Mouse (Mus musculus) right cerebral cortex, postnatal 36 days (tissue): ENCODE results near the gene Gsdmc3.
"Not testable (repeated sequence)": the region's sequence is repeated elsewhere in the genome, so short reads cannot be mapped to it uniquely, and the experiment has no call there.

Experiments
- DNase-seq, 2 experiments: peaks; one replicate each; pipeline ENCODE4 v3.0.0; 2022; ENCODE audit warnings: low spot score in 2 of 2, mixed read lengths in 1 of 2

Gsdmc3 gene

DNA sequence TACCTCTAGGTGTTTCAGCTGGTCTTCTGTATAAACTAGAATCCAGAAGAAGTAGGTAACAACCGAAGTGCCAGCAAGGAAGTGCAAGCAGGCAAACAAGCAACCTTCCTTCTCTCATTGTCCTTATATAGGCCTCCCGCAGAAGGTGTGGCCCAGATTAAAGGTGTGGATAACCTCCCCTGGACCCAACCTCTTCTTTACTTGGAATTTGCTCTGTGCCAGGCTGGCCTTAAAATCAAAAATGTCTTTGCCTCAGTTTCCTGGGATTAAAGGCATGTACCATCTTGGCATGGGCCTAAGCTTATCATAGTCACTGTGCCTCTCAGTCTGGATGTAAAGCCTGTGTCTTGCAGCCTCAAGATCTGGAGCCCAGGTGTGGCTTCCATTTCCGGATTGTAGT lies at the start of gene Gsdmc3:
Gsdmc3 (minus strand) TSS at position 101 of the 400 bp plus-strand sequence.
- DNase-seq, result not testable (repeated sequence)

GRCm38 (mm10) chr15:63926201-63926600 lies 47.8 kb upstream of the Gsdmc3 start:
- DNase-seq, result no peak

DNA sequence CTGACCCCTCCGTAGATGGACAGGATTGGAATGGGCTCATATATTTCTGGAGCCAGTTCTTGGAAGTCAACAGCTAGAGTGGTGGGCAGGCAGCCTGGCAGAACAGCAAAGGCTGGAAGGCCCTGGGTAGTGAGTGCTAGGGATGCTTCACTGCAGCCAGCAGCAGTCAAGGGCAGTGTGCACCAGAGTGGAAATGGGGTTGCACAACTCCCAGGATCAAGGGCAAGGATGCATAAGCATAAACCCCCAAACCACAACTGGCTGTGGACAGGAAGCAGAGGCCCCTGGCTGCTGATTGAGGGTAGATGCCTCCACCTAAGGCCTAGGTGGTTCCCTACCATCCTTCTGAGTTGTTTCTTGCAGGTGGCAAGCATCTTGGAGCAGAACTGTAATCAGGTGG lies 46.1 kb upstream of the Gsdmc3 start:
- DNase-seq, result no peak

GRCm38 (mm10) chr15:63921618-63922017 lies 43.3 kb upstream of the Gsdmc3 start:
- not testable (repeated sequence) for DNase-seq

DNA sequence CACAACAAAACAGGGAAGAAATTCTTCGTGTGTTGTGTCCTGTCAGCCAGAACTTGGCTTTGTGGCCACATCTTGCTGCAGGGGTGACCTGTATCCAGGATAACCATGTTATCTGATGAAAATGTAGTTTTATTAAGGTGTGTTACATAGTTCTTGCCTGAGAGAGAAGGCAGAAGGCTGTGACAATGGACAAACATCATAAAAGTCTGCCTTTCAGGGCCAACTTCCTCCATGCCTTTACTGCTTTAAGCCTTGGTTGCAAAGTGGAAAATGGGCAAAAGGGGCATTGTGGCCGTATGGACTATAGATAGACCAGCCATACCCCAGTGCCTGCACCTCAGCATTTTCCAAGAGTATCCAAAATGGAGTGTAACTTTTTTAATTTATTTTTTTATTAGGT lies 41.4 kb upstream of the Gsdmc3 start:
- not testable (repeated sequence) for DNase-seq

DNA sequence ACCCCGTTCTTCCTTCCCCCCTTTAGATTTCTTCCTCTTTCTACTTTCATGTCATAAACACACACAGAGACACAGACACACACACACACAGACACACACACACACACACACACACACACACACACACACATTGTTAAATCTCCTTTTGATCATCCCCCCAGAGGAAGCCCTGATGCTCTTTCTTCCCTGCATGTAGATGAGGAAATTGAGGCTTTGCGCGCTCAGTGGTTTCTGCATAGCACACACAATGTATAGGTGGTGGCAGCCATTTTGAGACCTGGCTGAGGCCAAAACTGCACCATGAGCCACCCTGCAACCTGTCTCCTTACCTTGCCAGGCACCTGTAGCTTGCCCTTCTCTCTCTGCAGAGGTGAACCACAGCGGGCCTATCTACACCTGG lies 38.2 kb upstream of the Gsdmc3 start:
- DNase-seq, result not testable (repeated sequence)

DNA sequence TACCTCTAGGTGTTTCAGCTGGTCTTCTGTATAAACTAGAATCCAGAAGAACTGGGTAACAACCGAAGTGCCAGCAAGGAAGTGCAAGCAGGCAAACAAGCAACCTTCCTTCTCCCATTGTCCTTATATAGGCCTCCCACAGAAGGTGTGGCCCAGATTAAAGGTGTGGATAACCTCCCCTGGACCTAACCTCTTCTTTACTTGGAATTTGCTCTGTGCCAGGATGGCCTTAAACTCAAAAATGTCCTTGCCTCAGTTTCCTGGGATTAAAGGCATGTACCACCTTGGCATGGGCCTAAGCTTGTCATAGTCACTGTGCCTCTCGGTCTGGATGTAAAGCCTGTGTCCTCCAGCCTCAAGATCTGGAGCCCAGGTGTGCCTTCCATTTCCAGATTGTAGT lies 33.8 kb upstream of the Gsdmc3 start, which contains the start of gene Gsdmc4:
Gsdmc4 (minus strand) TSS at position 101 of the 400 bp plus-strand sequence.
- not testable (repeated sequence) for DNase-seq

DNA sequence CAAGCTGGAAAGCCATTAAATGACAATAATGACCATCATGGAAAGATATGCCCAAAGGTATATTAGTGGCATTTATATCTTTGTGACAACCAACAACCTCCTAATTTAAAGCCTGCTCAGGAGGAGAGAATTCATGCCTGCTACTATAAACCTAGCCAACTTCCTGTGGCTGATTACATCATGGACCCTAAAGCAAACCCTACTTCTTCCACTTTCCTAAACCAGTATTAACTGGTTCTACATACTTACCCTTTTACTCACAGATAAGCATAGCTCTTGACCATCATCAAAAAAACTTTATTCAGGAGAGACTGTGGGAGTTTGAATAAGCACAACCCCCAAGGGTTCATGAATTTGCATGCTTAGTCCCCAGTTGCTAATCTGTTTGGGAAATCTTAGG lies 31.5 kb upstream of the Gsdmc3 start:
- DNase-seq, result not testable (repeated sequence)

GRCm38 (mm10) chr15:63895560-63896353 lies 17.4 kb upstream of the Gsdmc3 start:
- DNase-seq, result not testable (repeated sequence)

- DNase-seq, result not testable (repeated sequence)
These were observed 10.1 kb upstream of the Gsdmc3 start for GRCm38 (mm10) chr15:63888440-63888839.

GRCm38 (mm10) chr15:63887949-63888348 lies 9.6 kb upstream of the Gsdmc3 start:
- DNase-seq, result not testable (repeated sequence)

GRCm38 (mm10) chr15:63876160-63876559 lies 2.2 kb downstream of the Gsdmc3 start:
- DNase-seq, result not testable (repeated sequence)

- DNase-seq, result not testable (repeated sequence)
These were observed 16.4 kb downstream of the Gsdmc3 start for GRCm38 (mm10) chr15:63861965-63862364.
